Mouse (Mus musculus) naive thymus-derived CD4-positive, alpha-beta T cell, adult 2 months (primary cell): Measurements from ENCODE around the gene Gm10322.

ENCODE experiments used
- DNase-seq: peaks from one replicate; pipeline ENCODE4 v3.0.0-alpha.2; 2011; ENCODE audit warnings: low read depth

Gene Gm10322

DNA sequence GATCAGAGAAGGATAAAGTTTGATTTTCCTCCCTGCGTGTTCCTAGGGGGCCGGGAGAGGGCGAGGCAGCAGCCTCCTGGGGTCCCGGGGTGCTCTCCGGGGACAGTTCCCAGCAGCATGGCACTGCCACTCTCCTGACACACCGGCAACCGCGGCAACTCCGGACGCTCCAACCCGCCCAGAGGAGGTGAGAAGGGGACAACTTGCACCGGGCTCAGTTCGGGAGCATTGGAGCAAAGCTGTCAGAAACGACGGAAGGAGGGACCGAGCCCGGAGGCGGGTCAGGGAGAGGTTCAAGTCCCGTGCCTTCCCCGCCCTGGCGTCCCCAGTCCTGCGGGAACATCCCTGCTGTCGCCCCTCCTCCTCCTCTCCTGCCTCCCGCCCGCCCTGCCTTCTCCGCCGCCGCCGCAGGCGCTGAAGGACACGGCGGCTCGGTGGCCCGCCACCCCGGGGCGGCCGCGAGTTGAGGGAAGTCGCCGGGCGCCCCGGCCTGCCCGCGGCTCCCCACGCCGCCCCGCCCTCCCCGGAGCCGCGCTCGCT is at the start of gene Gm10322:
Gm10322 (plus strand) TSS at position 83 of the 540 bp plus-strand sequence.
- no peak for DNase-seq

DNA sequence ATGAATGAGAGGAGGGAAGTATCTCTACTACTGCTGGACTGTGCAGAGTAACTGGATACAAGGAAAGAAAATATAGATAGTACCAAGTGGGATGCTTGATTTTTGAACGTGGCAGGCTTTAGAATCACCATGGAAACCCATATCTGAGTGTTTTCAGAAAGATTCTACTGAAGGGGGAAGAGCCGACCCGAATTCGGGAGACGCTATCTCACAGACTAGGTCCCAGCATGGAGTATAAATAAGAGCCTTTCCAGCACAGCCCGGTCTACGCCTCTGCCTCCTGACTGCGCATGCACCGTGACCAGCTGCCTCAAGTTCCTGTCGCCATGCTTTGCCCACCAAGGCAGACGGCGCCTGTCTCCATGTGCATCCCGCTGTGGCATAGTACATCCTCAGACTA is 48.9 kb upstream of the Gm10322 start:
- DNase-seq, result no peak

DNA sequence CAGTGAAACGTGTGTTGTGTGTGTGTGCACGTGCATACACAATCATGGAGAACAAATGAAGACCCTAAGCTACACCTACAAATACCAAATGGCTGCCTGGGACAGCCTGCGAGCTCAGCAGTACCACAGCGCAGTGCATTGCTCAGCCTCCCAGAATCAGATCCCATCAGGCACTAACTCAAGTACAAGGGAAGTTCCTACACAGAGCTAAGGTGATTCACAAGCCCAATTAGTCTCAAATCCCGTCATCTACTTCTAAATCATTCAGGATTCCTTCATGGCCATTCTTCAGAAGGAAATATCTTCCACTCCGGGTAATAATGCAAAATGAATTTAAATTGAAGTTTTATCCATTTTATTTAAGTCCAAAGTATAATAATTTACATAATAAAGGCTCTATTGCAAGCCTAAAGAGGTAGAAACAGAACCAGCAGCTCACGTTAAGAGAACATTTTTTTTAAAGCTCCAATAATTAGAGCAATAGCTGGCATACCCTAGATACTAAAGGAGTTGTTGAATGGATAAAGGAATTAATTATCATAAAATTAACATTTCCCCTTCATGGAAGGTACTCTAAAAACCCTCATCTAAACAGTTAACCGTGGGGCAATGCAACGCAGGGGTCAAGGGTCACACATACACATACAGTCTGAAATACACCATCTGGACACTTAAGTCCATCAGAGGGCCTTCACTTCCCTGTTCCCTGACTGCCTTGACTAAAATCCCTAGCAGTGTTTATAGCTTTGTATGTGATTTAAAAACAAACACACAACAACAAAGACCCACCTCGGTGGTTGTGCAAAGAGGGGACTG is 47.0 kb upstream of the Gm10322 start:
- DNase-seq, result no peak

DNA sequence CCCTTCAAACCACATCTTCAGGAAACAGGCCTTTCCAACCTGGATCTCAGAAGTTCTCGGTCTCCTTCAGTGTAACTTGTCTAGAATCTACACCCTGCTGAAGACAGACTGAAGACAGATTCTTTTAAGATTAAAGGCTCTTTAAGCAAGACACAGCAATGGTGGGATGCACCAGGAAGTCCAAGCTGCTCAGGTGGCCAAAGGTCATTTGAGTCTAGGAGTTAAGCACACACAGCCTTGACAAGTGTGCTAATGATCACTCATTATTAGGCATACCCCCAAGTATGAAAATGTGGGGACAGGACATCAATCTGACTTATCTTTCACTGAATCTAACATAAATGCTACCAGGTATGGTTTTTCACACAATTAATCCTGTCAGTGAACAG is 46.4 kb upstream of the Gm10322 start:
- no peak for DNase-seq

DNA sequence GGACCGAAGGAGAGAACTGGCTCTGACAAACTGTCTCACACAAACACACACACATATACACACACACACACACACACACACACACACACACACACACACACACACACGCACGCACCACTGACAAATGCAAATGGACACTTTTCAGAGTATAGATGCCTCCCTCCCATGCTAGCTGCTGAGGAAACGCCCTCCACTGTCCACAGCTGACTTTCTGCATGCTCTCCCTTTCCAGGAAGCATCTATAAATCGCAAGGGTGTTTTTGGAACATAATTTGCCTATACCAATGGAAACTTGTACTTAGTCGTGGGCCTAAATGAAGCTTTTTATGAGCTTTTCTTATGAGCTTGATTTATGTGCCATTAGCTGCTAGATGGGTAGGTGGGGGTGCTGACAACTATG is 45.5 kb upstream of the Gm10322 start:
- no peak for DNase-seq

DNA sequence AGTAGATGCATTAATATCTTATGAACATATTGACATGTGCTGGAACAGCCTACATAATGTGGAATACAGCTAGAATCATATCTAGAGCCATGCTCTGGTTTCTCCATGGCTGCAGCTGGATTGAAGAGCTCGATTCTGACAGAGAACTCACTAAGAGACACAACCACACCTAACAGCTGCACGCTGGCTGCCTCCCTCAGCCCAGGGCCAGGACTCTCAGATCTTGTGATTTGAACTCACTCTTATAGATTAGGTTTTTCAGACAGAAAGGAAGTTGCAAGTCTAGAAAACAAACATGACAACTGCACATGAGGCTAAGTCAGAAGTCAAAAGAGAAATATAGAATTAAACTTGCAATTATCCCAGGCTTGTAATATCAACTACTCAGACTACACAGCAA is 45.1 kb upstream of the Gm10322 start:
- peak; percentile 49 for DNase-seq

DNA sequence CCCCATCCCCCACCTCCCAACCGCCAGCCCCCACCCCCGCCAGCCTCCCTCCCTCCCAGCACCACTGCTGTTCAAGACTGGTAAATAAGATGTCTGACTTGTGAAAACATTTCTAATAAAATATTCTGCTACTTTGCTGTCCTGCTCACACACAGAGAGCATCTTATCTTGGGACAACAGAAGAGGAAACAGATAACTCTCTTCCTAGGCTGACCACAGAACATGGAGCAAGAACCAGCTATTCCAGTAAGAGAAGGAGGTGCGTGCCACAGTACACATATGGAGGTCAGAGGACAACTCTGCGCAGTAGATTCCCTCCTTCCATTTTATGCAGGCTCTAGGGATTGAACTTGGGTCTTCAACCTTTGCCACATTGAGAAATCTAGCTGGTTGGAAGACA is 44.6 kb upstream of the Gm10322 start:
- no peak for DNase-seq

DNA sequence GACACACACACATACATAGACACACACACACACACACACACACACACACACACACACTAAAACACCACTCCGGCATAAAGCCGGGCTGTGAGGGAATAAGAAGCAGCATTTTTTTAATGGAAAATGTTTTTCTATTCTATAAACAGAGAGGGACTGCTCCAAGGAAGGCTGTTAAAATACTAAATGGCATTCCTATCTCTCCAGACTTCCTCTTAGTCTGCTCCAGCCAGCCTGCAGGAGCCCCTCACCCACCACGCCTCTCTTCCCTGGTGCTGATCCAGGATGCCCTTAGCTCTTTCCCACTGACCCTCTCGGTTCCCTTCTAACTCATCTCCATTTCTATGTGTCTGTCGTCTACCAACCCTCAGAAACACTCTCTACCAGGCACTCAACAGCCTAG is 43.9 kb upstream of the Gm10322 start:
- DNase-seq, result no peak

DNA sequence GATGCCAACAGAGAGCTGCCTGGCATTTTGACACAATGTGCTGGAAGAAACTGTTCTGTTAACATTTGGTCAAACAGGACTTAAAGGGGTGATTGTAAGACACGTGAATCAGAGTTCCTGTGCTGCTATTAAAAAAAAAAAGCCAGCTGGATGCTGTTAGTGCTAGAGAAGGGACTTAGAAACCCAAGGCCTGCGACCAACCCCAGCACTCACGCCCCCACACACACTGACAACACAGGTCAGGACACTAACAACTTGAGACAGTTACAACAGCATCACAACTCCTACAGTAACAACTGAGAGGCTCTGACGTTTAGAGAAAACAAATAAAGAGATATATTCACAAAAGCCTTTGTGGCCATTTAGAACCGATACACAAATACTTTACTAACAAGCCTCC is 39.6 kb upstream of the Gm10322 start:
- DNase-seq, result no peak

DNA sequence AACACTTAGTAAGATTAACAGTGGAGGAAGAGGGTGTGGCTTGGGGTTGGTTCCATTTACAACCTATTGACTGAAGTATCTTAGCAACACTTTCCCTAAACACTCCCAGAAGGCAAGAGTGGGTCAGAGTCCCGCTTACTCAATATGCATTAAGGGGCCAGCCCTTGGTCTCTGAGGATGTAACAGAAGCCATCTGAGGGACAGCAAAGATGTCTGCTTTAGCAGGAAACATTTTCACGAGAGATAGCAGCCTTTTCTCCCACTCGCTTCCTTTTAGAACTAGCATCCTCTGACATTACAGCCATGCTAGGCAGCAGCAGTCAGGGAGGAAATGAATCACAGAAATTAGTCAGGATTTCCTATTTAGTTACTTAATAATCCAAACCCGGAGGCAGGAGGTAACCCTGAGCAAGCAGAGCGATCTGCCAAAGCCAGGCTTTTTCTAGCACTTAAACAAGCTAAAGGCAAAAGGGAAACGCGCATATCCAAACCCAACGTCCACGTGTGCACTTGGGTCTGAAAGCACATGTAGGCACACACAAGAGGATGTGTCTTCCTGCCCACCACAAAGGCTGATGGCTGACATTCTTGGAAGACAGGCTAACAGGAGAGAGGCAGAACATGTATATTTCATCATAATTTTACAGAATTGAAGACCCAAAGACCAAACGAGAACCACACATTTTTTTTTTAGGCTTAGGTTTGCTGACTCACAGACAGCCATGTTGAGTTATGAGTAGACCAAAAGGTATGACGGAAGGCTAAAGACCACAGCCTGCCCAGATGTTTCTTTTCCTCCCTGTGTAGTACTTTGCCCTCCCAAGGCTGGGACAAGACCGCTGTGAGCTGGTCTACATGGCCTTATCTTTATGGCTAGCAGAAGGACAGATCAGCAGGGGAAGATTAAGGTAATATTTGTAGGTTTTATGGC is 37.7 kb upstream of the Gm10322 start:
- peak; percentile 68 for DNase-seq

DNA sequence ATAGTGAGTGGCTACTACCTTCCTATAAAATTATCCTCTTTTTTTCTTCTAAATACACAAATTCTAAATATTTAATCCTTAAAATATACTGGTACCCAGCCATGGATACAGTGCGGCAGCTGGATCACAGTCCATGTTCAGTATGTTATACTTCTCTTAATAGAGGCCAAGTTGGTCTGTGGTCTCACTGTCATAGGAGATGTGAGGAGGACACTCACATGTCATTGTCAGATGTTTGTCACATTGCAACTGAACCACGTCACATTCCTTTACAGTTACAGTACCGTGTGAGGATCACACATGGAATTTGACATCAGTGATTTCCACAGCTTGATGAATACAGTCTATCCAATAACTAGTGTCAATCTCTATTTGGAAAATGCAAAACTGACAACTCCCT is 36.2 kb upstream of the Gm10322 start:
- no peak for DNase-seq

DNA sequence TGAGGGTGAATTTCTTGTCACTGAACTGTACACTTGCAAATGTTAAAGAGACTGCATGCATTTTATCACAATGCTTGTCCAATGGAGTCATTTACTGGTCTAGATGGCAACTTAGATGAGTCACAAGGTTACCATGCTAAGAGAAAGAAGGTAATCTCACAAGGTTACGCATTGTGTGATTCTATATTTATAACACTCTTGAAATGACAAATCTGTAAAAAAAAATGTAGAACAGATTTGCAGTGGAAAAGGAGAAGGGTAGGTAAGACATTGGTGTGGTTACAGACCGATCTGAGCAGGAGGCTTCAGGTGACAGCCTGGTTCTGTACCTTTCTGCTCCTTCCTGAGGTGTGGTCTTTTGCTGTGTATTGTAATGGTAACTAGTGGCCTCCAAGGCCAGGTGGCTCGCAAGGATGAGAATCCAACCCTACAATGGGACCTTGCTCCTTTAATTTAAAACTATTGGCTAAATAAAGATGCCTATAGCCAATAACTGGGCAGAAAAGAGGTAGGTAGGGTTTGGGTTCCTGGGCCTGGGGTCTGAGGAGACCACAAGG is 35.2 kb upstream of the Gm10322 start:
- no peak for DNase-seq

DNA sequence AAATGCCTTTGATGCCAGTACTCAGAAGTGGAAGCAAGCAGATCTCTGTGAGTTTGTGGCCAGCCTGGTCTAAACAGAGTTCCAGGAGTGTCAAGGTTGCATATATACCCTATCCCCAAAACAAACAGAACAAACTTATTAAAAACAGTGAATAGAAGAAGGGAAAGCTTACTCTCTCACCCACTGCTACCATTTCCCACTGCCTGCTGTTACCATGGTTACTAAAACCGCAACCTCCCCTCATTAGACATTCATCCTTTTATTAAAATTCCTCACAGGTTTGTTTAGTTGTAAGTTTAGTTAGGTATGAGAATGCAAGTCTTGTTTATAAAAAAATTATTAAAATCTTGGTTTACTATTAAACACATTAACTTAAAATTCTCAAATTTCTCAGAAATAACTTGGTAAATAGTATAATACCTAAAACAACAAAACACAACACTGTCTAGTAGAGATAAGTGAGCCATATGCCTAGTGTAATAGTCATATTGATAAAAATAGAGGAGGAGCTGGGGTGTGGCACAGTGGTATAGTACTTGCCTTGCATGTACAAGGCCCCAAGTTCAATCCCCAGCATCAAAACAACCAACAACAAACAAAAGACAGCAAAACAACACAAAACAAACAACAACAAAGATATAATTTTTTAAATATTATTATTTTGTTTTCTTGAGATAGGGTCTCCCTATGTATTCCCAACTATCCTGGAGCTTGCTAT is 33.9 kb upstream of the Gm10322 start:
- no peak for DNase-seq

DNA sequence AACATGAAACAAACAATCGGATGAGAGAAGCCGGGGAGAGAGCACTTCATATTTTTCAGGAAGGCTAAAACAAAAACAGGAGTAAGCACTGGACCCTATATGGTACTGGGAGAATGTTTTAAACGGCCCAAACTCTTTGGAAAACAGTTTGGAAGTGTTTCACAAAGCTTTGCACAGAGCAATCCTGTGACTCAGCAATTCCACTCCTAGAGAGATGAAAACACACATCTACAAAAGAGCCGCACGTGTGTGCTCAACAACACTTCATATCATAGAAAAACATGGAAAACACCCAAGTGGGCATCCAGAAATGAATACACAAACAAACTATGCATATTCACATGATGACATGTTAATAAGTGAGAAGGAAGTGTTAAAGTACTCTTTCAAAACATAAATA is 30.2 kb upstream of the Gm10322 start:
- no peak for DNase-seq

DNA sequence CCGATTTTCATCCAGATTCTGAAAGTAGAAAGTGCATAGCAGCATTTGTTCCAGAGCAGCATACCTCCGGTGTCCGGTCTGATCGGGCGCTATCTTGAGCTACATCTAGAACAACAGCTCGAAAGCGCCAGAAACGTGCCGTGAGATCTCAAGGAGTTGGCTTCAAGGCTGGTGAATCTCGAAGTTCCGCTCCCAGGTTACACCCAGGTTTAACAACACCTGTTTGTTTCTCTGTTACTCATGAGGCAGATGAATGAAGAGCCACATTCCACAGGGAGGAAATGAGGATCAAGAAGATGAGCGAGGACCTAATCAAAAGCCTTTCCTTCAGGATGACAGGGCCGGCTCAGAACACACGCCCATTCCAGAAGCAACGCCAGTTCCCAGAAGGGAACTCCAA is 29.0 kb upstream of the Gm10322 start:
- no peak for DNase-seq

DNA sequence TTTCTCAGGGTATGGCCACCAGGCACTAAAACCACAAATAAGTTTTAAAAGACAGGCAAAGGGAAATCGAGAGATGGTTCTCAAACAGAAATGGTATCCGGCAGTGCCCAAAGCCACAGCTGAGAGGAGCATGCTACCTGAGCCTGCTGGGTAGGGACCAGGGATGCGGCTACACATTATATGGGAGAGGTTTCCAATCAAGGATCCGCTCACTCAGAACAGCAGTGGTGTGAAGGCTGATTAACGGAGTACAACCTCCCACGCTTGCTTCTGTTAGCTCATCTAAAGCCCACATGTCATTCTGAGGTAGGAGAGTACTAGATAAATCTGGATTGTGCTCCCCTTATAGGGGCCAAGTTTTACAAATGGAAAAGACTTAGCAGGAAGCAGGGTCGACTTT is 27.7 kb upstream of the Gm10322 start:
- no peak for DNase-seq

DNA sequence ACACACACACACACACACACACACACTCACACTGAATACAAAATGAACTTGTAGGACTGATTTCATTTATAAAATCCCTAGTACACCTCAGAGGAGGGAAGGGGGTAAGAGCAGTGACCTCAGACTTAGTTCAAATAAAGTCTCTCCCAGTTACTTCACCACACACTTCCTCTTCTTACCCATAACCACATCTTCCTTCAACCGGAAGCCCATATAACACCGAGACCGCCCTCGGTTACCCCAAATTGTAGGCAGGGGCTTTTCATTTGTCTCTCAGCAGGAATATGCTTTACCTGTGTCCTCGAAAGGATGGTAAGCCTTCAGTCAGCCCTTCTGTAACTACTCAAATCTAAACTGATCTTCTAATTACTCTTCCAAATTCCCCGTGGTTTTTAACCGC is 26.4 kb upstream of the Gm10322 start:
- DNase-seq, result peak; percentile 72

DNA sequence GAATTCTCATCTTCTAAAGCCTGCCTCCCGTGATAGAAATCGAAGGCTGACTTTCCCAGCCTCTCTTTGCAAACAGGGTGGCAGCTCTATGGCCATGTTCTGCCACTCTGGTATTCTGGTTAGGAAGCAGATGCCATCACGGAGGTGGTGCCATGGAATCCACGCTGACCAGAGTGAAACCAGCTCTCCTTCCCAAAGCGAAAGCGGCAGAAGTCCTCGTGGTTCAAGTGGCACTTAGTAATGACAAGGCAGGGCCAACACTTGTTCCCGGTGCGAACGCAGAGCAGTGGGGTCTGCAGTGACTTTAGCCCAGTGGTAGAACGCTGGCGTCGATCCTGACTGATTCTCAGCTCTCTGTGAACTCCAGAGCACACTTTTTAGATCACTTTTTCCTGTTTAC is 26.0 kb upstream of the Gm10322 start:
- DNase-seq, result no peak

DNA sequence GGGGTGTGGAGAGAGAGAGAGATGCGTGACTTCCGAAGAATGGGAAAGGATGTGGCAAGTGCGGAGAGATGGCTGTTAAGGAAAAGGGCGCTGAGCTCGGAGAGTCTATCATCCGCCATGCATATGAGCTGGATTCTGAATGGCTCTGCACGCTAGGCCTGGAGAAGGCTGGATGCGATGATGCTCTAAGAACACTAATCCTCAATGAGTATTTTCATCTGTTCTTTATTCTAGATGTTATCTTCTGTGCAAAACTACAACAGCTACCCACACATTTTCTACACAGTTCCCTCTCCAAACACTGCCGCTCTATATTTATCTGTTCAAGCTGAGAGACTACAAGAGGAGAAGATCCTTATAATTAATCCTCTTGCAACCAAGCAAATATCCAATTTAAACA is 25.3 kb upstream of the Gm10322 start:
- no peak for DNase-seq

DNA sequence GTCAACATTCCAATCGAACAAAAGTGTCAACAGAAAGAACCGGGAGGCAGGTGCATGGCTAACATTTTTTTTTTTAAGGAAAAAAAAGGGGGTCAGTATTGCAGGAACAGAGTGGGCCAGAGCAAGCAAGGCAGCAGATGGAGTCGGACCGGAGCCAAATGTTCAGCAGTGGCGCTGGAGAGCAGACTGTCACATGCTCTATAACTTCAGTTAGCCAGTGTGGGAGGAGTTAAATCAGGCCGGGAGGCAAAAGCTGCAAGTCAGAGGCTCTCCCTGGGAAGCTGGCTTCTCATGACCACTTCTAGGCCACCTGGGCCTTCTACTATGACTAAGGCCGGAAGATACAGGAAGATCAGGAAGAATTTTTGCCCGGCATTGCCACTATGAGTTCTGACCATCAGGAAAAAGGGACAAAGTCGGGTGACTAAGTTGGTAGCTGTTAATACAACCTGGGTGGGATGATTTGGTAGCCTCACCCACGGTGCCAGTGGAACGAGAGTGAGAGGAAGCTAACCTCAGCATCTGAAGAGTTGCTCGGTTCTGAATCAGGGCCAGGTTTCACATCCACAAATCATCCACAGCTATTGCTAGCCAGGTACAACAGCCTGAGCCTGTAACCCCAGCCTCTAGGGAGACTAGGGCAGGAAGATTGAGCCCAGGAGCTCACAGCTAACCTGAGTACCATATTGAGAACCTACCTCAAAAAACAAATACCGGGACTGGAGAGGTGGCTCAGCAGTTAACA is 21.9 kb upstream of the Gm10322 start:
- DNase-seq, result no peak

DNA sequence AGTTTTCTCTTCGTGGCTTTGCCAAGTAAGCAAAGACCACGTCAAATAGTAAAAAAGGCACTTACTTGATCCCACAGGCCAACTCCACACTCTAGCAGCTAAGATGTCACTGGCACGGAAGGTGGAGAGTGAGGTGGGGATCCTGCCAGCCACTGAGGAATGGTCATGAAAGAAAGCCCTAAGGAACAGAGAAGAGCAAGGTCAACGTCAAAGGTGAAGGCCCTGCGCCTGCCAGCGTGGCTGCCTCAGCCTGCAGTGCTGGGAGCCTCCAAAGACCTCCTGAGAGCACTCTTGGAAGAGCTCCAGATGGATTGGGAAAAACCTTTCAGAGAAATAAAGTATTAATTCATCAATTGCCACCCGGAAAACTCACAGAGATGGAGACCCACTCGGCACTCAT is 15.3 kb upstream of the Gm10322 start:
- no peak for DNase-seq
